42 mouse cellular contexts compared by ENCODE assay signal in genomic region chr6:116438864-116439263, GRCm38 (mm10). TPM values are rescaled to one million over a fixed set of nuclear protein-coding genes. Genes with fewer than 3 reads are reported as not detected.
"Had no signal": no experiment of that assay in that cellular context is flagged by ENCODE, and none has a peak within 500 bp of the region (broad histone marks: within the 10 kb centered on the region; RNA-seq: fewer than 3 reads in every experiment).

No protein-coding gene starts in this region.

- H3K4me3 ChIP-seq: heart, embryonic 10.5 days; heart, embryonic 13.5 days; heart, embryonic 15.5 days; hindbrain, embryonic 12.5 days; hindbrain, embryonic 15.5 days; limb, embryonic 13.5 days; limb, embryonic 15.5 days; liver, embryonic 12.5 days had no signal

- H3K27ac ChIP-seq: heart, embryonic 13.5 days; heart, embryonic 15.5 days; hindbrain, embryonic 12.5 days; hindbrain, embryonic 15.5 days; hindbrain, postnatal 0 days; limb, embryonic 13.5 days; limb, embryonic 15.5 days; liver, embryonic 12.5 days; liver, embryonic 14.5 days had no signal

- H3K36me3 ChIP-seq: heart, embryonic 10.5 days; heart, embryonic 13.5 days; heart, embryonic 15.5 days; hindbrain, embryonic 12.5 days; hindbrain, embryonic 15.5 days; limb, embryonic 13.5 days; limb, embryonic 15.5 days; liver, embryonic 12.5 days had no signal

- H3K4me2 ChIP-seq: heart, embryonic 13.5 days; heart, embryonic 15.5 days; hindbrain, embryonic 12.5 days; hindbrain, embryonic 15.5 days; limb, embryonic 13.5 days; limb, embryonic 15.5 days; liver, embryonic 12.5 days had no signal

- DNase-seq: gastrocnemius, postnatal 14 days; gastrocnemius, postnatal 36 days; heart, postnatal 14 days; heart, postnatal 36 days; kidney, adult 11 months; kidney, adult 8-10 months; kidney, postnatal 10 days; kidney, postnatal 25 days; kidney, postnatal 4 days; layer of hippocampus, adult 9-11 months; layer of hippocampus, postnatal 36 days; left cerebral cortex, postnatal 4 days had no signal

- ATAC-seq: hindbrain, postnatal 0 days; intestine, embryonic 16.5 days; liver, embryonic 12.5 days had no signal

- H3K27me3 ChIP-seq: heart, embryonic 13.5 days; heart, embryonic 15.5 days; hindbrain, embryonic 12.5 days; hindbrain, embryonic 15.5 days; limb, embryonic 13.5 days; limb, embryonic 15.5 days; liver, embryonic 12.5 days had no signal

- H3K4me1 ChIP-seq: hindbrain, embryonic 12.5 days; hindbrain, embryonic 15.5 days; limb, embryonic 13.5 days; limb, embryonic 15.5 days had no signal

- H3K9me3 ChIP-seq: heart, embryonic 10.5 days; heart, embryonic 13.5 days; heart, embryonic 15.5 days; hindbrain, embryonic 12.5 days; hindbrain, embryonic 15.5 days; limb, embryonic 13.5 days; limb, embryonic 15.5 days; liver, embryonic 12.5 days had no signal

- H3K9ac ChIP-seq: heart, embryonic 13.5 days; heart, embryonic 15.5 days; hindbrain, embryonic 12.5 days; hindbrain, embryonic 15.5 days; limb, embryonic 13.5 days; limb, embryonic 15.5 days; liver, embryonic 12.5 days; liver, embryonic 14.5 days had no signal

RNA-seq across cellular contexts. Expression of gene Olfr211, which starts 50.0 kb away (rescaled TPM):
- total RNA-seq: gastrocnemius, adult 18-20 months; gastrocnemius, adult 8-10 months; gastrocnemius, postnatal 14 days; gastrocnemius, postnatal 36 days; heart, adult 18-20 months; heart, adult 8-10 months; heart, postnatal 14 days; heart, postnatal 36 days; hematopoietic stem cell, adult 5-6 weeks; hindbrain, postnatal 0 days; layer of hippocampus, adult 8-10 months; layer of hippocampus, postnatal 14 days; layer of hippocampus, postnatal 36 days; left cerebral cortex, adult 18-20 months; left cerebral cortex, adult 8-10 months; left cerebral cortex, postnatal 10 days; left cerebral cortex, postnatal 25 days; left cerebral cortex, postnatal 4 days; liver, adult 2 months had no signal
- polyA plus RNA-seq: gonadal fat pad, adult 2 months; heart, embryonic 10.5 days; heart, embryonic 13.5 days; heart, embryonic 15.5 days; heart, postnatal 0 days; hindbrain, embryonic 12.5 days; hindbrain, embryonic 15.5 days; hindbrain, postnatal 0 days; intestine, embryonic 14.5 days; intestine, embryonic 16.5 days; kidney, embryonic 14.5 days; kidney, embryonic 16.5 days; limb, embryonic 11.5 days; limb, embryonic 13.5 days; limb, embryonic 15.5 days; liver, adult 2 months; liver, embryonic 12.5 days; liver, embryonic 14.5 days; liver, embryonic 16.5 days had no signal
